Comparison of ENCODE assay signal across 12 mouse cellular contexts in the genomic region with DNA sequence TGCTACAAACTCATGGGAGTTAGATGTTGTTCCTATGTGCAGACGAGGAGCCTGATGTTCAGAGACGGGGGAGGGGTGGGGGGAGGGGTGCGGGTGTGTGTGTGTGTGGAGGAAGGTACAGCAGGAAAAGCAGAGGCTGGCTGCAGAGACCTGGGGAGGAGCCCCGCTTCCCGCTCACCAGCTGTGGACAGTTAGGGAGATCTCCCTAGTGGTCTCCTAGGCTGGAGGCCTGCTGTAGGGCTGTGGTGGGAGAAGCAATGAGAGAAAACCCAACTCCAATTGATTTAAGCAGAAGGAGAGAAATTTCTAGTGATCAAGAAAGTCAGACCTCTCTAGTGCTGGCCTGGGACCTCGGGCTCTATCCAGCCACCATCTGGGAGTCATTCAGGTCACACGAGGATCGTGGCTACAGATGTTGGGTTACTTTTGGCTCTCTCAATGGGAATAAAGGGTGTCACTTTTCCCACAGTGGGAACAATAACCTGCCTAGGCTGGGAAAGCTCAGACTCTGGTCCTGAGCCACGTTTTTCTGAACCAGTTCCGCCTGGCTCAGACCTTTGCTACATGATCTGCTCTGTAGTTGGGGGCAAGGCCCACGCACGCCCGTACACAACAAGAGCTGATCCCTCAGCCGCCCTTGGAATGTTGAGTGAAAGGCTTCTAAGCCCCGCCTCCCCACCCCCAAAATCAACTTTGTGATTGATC. TPM values are rescaled to one million over a fixed set of nuclear protein-coding genes. Genes with fewer than 3 reads are reported as not detected.
DNase-seq lines count a peak whose midpoint lies in the region; ATAC-seq lines count a peak whose summit lies in the region.
"Had no signal": no experiment of that assay in that cellular context is flagged by ENCODE, and none has a peak within 500 bp of the region (broad histone marks: within the 10 kb centered on the region; RNA-seq: fewer than 3 reads in every experiment).

No protein-coding gene starts in this region.

- peak overlapping the region; percentile 67; the same call in 1 of the 2 replicates for H3K27ac ChIP-seq in kidney, embryonic 14.5 days (ENCODE audit: low read depth, low read length)
- peak overlapping the region; percentile 21; the same call in 1 of the 2 replicates for H3K27ac ChIP-seq in heart, embryonic 16.5 days (ENCODE audit: low read length)
- peak overlapping the region; percentile 19; the same call in 1 of the 2 replicates for H3K27ac ChIP-seq in liver, embryonic 15.5 days (replicated peaks)

- no peaks in the 10 kb centered on the region for H3K36me3 ChIP-seq in kidney, embryonic 14.5 days (ENCODE audit: control insufficient read depth, insufficient read depth, low read length)
- H3K36me3 ChIP-seq in heart, embryonic 16.5 days (ENCODE audit: control insufficient read depth, insufficient read depth), result no peaks in the 10 kb centered on the region
- peaks cover 4% of the 10 kb centered on the region for H3K36me3 ChIP-seq in liver, embryonic 15.5 days (replicated peaks)

- no peak overlapping the region for H3K4me3 ChIP-seq in kidney, embryonic 14.5 days (ENCODE audit: low read length)
- H3K4me3 ChIP-seq in heart, embryonic 16.5 days (ENCODE audit: low read length), result no peak overlapping the region
- H3K4me3 ChIP-seq in liver, embryonic 15.5 days (replicated peaks), result no peak overlapping the region

- WGBS in kidney, embryonic 14.5 days, result 30% methylated on average over 15 of the region's 15 CpGs
- 46% methylated on average over 15 of the region's 15 CpGs for WGBS in heart, embryonic 16.5 days
- 39% methylated on average over 15 of the region's 15 CpGs for WGBS in liver, embryonic 15.5 days (ENCODE audit: insufficient replicate concordance)

- H3K4me2 ChIP-seq in kidney, embryonic 14.5 days (replicated peaks; ENCODE audit: low read depth, low read length), result no peak overlapping the region
- H3K4me2 ChIP-seq in heart, embryonic 16.5 days (ENCODE audit: low read depth, low read length), result no peak overlapping the region
- no peak overlapping the region for H3K4me2 ChIP-seq in liver, embryonic 15.5 days

- peaks cover 18% of the 10 kb centered on the region; the same call in 1 of the 2 replicates for H3K4me1 ChIP-seq in kidney, embryonic 14.5 days (ENCODE audit: control insufficient read depth, insufficient read depth, low read length)
- peaks cover 8% of the 10 kb centered on the region for H3K4me1 ChIP-seq in heart, embryonic 16.5 days (ENCODE audit: control insufficient read depth, insufficient read depth, low read length)
- H3K4me1 ChIP-seq in liver, embryonic 15.5 days (replicated peaks), result peaks cover 14% of the 10 kb centered on the region

- H3K27me3 ChIP-seq in kidney, embryonic 14.5 days (ENCODE audit: control insufficient read depth, insufficient read depth, low read length), result no peaks in the 10 kb centered on the region
- no peaks in the 10 kb centered on the region for H3K27me3 ChIP-seq in heart, embryonic 16.5 days (ENCODE audit: control insufficient read depth, insufficient read depth, low read length)
- no peaks in the 10 kb centered on the region for H3K27me3 ChIP-seq in liver, embryonic 15.5 days

- no peak overlapping the region for H3K9ac ChIP-seq in kidney, embryonic 14.5 days (ENCODE audit: low read depth, low read length)
- 0 out of 2 replicates have a peak overlapping the region, but pooled peaks have one; percentile 23 for H3K9ac ChIP-seq in heart, embryonic 16.5 days (ENCODE audit: low read length)
- no peak overlapping the region for H3K9ac ChIP-seq in liver, embryonic 15.5 days

- no peak for DNase-seq in kidney, postnatal 25 days
- DNase-seq in embryo, embryonic 9.5 days (ENCODE audit: extremely low spot score), result peak; percentile 23
- DNase-seq in layer of hippocampus, adult 18-20 months (ENCODE audit: low spot score in 2 of 2), result no peak
- no peak for DNase-seq in spleen, postnatal 36 days (ENCODE audit: low spot score in 2 of 2)
- DNase-seq in urinary bladder, adult 2 months (ENCODE audit: low spot score), result no peak

- no peaks in the 10 kb centered on the region for H3K9me3 ChIP-seq in kidney, embryonic 14.5 days (ENCODE audit: control insufficient read depth, low read length)
- no peaks in the 10 kb centered on the region for H3K9me3 ChIP-seq in heart, embryonic 16.5 days (replicated peaks; ENCODE audit: control insufficient read depth, low read length)
- H3K9me3 ChIP-seq in liver, embryonic 15.5 days (replicated peaks), result no peaks in the 10 kb centered on the region

- peak; percentile 39; the same call in 1 of the 2 replicates for ATAC-seq in kidney, embryonic 14.5 days (ENCODE audit: low FRiP score, low TSS enrichment)
- ATAC-seq in heart, embryonic 16.5 days (replicated peaks; ENCODE audit: extremely low read depth, insufficient read depth, low FRiP score), result no peak
- ATAC-seq in liver, embryonic 15.5 days (ENCODE audit: insufficient read depth), result peak; percentile 45

RNA-seq across cellular contexts. Expression of a gene that starts 36.8 kb away (rescaled TPM):
- polyA plus RNA-seq in kidney, embryonic 14.5 days (2014; fragmentation: Nextera tagmentation; extraction: Ambion mirVana), result not detected in 2 replicates
- polyA plus RNA-seq in heart, embryonic 16.5 days (2015; fragmentation: Nextera tagmentation; extraction: Ambion mirVana), result 0.36 and 0.37 TPM in 2 replicates
- 355 and 417 TPM in 2 replicates for polyA plus RNA-seq in liver, embryonic 15.5 days (2015; fragmentation: Nextera tagmentation; extraction: Ambion mirVana)
- not detected for total RNA-seq in layer of hippocampus, adult 18-20 months (2021)
- polyA plus RNA-seq in urinary bladder, adult 2 months (2012; rRNA removed), result 0.04 TPM in 1 of 2 replicates, not detected in the other
- total RNA-seq: ES-E14; megakaryocyte-erythroid progenitor cell, adult 5-6 weeks had no signal
- polyA plus RNA-seq: gonadal fat pad, adult 2 months; small intestine, adult 2 months had no signal

Comparison
In these comparisons a context has a peak if more than half of its experiments do, and no peak if none do; other contexts are left out.
1. RNA of a gene that starts 36.8 kb away (polyA plus RNA-seq): 355 to 417 TPM in liver, embryonic 15.5 days; 0.36 to 0.37 TPM in heart, embryonic 16.5 days, not detected in kidney, embryonic 14.5 days and 0.04 TPM in urinary bladder, adult 2 months; every median in the first group is over 100 times any median in the second.
2. Peak in every context shown above with its lines, with median percentiles within 50 percentile points of each other: H3K27ac ChIP-seq.